Mouse (Mus musculus) heart, adult 2 months (tissue): ENCODE results near the gene Slc30a1. TPM values are rescaled to one million over a fixed set of nuclear protein-coding genes. Genes with fewer than 3 reads are reported as not detected.

Source experiments
- DNase-seq, 2 experiments: peaks; one replicate each; pipeline ENCODE4 v3.0.0; 2021
- H3K27ac ChIP-seq: fragments of 200-600 bp; 2 replicates; pipeline ENCODE4 v1.8.1; 2022
- H3K27me3 ChIP-seq: fragments of 200-500 bp; 2 replicates; pipeline ENCODE4 v1.6.1; 2012; ENCODE audit warnings: mild to moderate bottlenecking, low read length, inconsistent platforms, mixed read lengths; ENCODE audit not compliant: control insufficient read depth, insufficient read depth
- H3K36me3 ChIP-seq: fragments of 200-500 bp; 2 replicates; pipeline ENCODE4 v1.6.1; 2012; ENCODE audit warnings: low read length, inconsistent platforms; ENCODE audit not compliant: control insufficient read depth, insufficient read depth
- H3K4me1 ChIP-seq: fragments of 200-500 bp; 2 replicates; pipeline ENCODE4 v1.6.1; 2011; ENCODE audit warnings: low read length; ENCODE audit not compliant: control insufficient read depth, insufficient read depth
- H3K4me3 ChIP-seq: fragments of 200-600 bp; 2 replicates; pipeline ENCODE4 v1.8.1; 2022
- H3K79me2 ChIP-seq: fragments of 200-500 bp; replicated peaks from 2 replicates; pipeline ENCODE4 v1.6.1; 2012; ENCODE audit warnings: mild to moderate bottlenecking, inconsistent platforms, low read length, moderate library complexity, mixed read lengths; ENCODE audit not compliant: control insufficient read depth, insufficient read depth
- H3K9ac ChIP-seq: fragments of 200-500 bp; 2 replicates; pipeline ENCODE4 v1.6.1; 2012; ENCODE audit warnings: low read depth, mild to moderate bottlenecking, control low read depth, inconsistent platforms, low read length, mixed read lengths
- CTCF ChIP-seq: fragments of 200-600 bp; IDR thresholded peaks from 2 replicates; pipeline ENCODE4 v1.8.1; 2022; ENCODE audit warnings: antibody characterized with exemption, mild to moderate bottlenecking, moderate library complexity
- EP300 ChIP-seq: fragments of 200-500 bp; IDR thresholded peaks from 2 replicates; pipeline ENCODE4 v1.6.1; 2011; ENCODE audit warnings: low read depth, low read length, control low read depth; ENCODE audit not compliant: insufficient read depth
- POLR2A ChIP-seq: fragments of 200-500 bp; IDR thresholded peaks from 2 replicates; pipeline ENCODE4 v1.6.1; 2011; ENCODE audit warnings: mild to moderate bottlenecking, low read depth, low read length, control low read depth; ENCODE audit not compliant: insufficient read depth
- WGBS: fragments of 180-500 bp; shearing (Covaris S2); methylation state at CpG from one replicate; pipeline ENCODE4 v1.1.7; 2018; 5-methylcytosine and 5-hydroxymethylcytosine counted together
- intact Hi-C: fragments of 180-260 bp; cut with DNase I; formaldehyde crosslinking; loops from one replicate; pipeline ENCODE4 v1.15.1; 2025
- polyA plus RNA-seq: library from polyadenylated mRNA; depleted of rRNA; stranded (reverse); fragments of >200 nt; gene quantifications from 2 replicates; pipeline ENCODE4 v1.2.3, GENCODE M21; 2012
- total RNA-seq, 2 experiments: library from RNA; stranded (reverse); gene quantifications; 2 replicates each; pipeline ENCODE4 v1.2.3; 2021

The Slc30a1 gene
- total and polyA plus RNA-seq, 3 experiments: 5.3 to 18.6 (median 17.1) TPM

- Histone ChIP-seq H3K27me3 (no peaks in the 10 kb centered on the region), H3K27ac (no peak overlapping the region; the same call in 1 of the 2 replicates), H3K9ac (no peak overlapping the region), H3K4me3 (no peak overlapping the region), H3K4me1 (peaks cover 9% of the 10 kb centered on the region), H3K79me2 (no peaks in the 10 kb centered on the region), H3K36me3 (no peaks in the 10 kb centered on the region)
- intact Hi-C loops: no loop called here
- no peak for TF ChIP-seq EP300
- no peak for TF ChIP-seq CTCF
- no peak for TF ChIP-seq POLR2A
- WGBS: 92% methylated on average over 8 of the region's 8 CpGs
- peak in 1 of 2 experiments; percentile 14 for DNase-seq
Measured at GRCm38 (mm10) chr1:191947796-191948195, 41.2 kb downstream of the Slc30a1 start.

GRCm38 (mm10) chr1:191948600-191948999 lies 42.0 kb downstream of the Slc30a1 start:
- WGBS: 86% methylated on average over 8 of the region's 8 CpGs
- no peak for TF ChIP-seq POLR2A
- TF ChIP-seq EP300: no peak
- TF ChIP-seq CTCF: no peak
- no peak overlapping the region for H3K9ac ChIP-seq
- peaks cover 9% of the 10 kb centered on the region for H3K4me1 ChIP-seq
- no peaks in the 10 kb centered on the region for H3K36me3 ChIP-seq
- H3K27me3 ChIP-seq: no peaks in the 10 kb centered on the region
- H3K4me3 ChIP-seq: no peak overlapping the region
- intact Hi-C loops: no loop called here
- no peaks in the 10 kb centered on the region for H3K79me2 ChIP-seq
- DNase-seq: no peak
- no peak overlapping the region for H3K27ac ChIP-seq

- no peak for DNase-seq
- no peaks in the 10 kb centered on the region for H3K36me3 ChIP-seq
- 71% methylated on average over 2 of the region's 2 CpGs for WGBS
- intact Hi-C loops: no loop called here
- no peaks in the 10 kb centered on the region for H3K79me2 ChIP-seq
- H3K4me3 ChIP-seq: no peak overlapping the region
- H3K4me1 ChIP-seq: peaks cover 18% of the 10 kb centered on the region
- no peak overlapping the region for H3K27ac ChIP-seq
- no peak overlapping the region for H3K9ac ChIP-seq
- TF ChIP-seq EP300 (no peak), CTCF (no peak), POLR2A (no peak)
- no peaks in the 10 kb centered on the region for H3K27me3 ChIP-seq
Measured at GRCm38 (mm10) chr1:191950611-191951010, 44.0 kb downstream of the Slc30a1 start.

GRCm38 (mm10) chr1:191952733-191953335 lies 46.3 kb downstream of the Slc30a1 start:
- 91% methylated on average over 11 of the region's 11 CpGs for WGBS
- H3K9ac ChIP-seq: no peak overlapping the region
- TF ChIP-seq POLR2A (no peak), EP300 (no peak), CTCF (no peak)
- DNase-seq: no peak
- H3K27ac ChIP-seq: no peak overlapping the region
- peaks cover 24% of the 10 kb centered on the region for H3K4me1 ChIP-seq
- intact Hi-C loops: no loop called here
- no peaks in the 10 kb centered on the region for H3K79me2 ChIP-seq
- H3K27me3 ChIP-seq: no peaks in the 10 kb centered on the region
- no peak overlapping the region for H3K4me3 ChIP-seq
- no peaks in the 10 kb centered on the region for H3K36me3 ChIP-seq

- H3K79me2 ChIP-seq: no peaks in the 10 kb centered on the region
- peak; percentile 59 to 75 for DNase-seq
- H3K9ac ChIP-seq: no peak overlapping the region
- intact Hi-C loops: no loop called here
- peak overlapping the region; percentile 93 for H3K27ac ChIP-seq
- no peaks in the 10 kb centered on the region for H3K36me3 ChIP-seq
- peaks cover 24% of the 10 kb centered on the region for H3K4me1 ChIP-seq
- WGBS: 45% methylated on average over 3 of the region's 3 CpGs
- TF ChIP-seq EP300 (peak; percentile 83; the same call in 1 of the 2 replicates), POLR2A (peak; percentile 48; the same call in 1 of the 2 replicates), CTCF (0 out of 2 replicates have a peak, but pooled peaks have one; percentile 7)
- no peaks in the 10 kb centered on the region for H3K27me3 ChIP-seq
- H3K4me3 ChIP-seq: no peak overlapping the region
Measured at GRCm38 (mm10) chr1:191955101-191955500, 48.5 kb downstream of the Slc30a1 start.

- peak overlapping the region; percentile 28; the same call in 1 of the 2 replicates for H3K4me3 ChIP-seq
- intact Hi-C loops: loop anchor here (2.0 kb wide), 1 partner anchor 49 kb away; the partner anchor contains the start of gene Slc30a1
- WGBS: 51% methylated on average over 3 of the region's 3 CpGs
Measured at GRCm38 (mm10) chr1:191956261-191956660, 49.7 kb downstream of the Slc30a1 start.

More at GRCm38 (mm10) chr1:191956261-191956660, 49.7 kb downstream of the Slc30a1 start:
- no peaks in the 10 kb centered on the region for H3K79me2 ChIP-seq
- TF ChIP-seq CTCF (no peak), POLR2A (0 out of 2 replicates have a peak, but pooled peaks have one; percentile 38), EP300 (peak; percentile 68; the same call in 1 of the 2 replicates)
- H3K27ac ChIP-seq: peak overlapping the region; percentile 93
- peak overlapping the region; percentile 11; the same call in 1 of the 2 replicates for H3K9ac ChIP-seq
- H3K36me3 ChIP-seq: no peaks in the 10 kb centered on the region
- no peaks in the 10 kb centered on the region for H3K27me3 ChIP-seq
- peaks cover 22% of the 10 kb centered on the region for H3K4me1 ChIP-seq
- peak; percentile 65 to 67 for DNase-seq
